Mouse (Mus musculus) forebrain, embryonic 15.5 days (tissue): ENCODE results near the gene Amn. TPM values are rescaled to one million over a fixed set of nuclear protein-coding genes. Genes with fewer than 3 reads are reported as not detected.
A peak's percentile ranks its signal among the peaks of the same experiment; 100 is the strongest.

Experiments
- ATAC-seq: fragments of 200-750 bp; cut with Nextera tagmentation; replicated peaks from 2 replicates; pipeline ENCODE4 v1.8.0; 2017; ENCODE audit warnings: mild to moderate bottlenecking, moderate TSS enrichment, moderate library complexity
- H3K27ac ChIP-seq: fragments of 300-500 bp; sonication (generic); replicated peaks from 2 replicates; pipeline ENCODE4 v1.5.1; 2015; ENCODE audit warnings: mild to moderate bottlenecking, inconsistent platforms
- H3K27me3 ChIP-seq: fragments of 300-500 bp; sonication (generic); 2 replicates; pipeline ENCODE4 v1.6.1; 2015; ENCODE audit warnings: inconsistent platforms
- H3K36me3 ChIP-seq: fragments of 300-500 bp; sonication (generic); 2 replicates; pipeline ENCODE4 v1.6.1; 2015; ENCODE audit warnings: mild to moderate bottlenecking, inconsistent platforms
- H3K4me1 ChIP-seq: fragments of 300-500 bp; sonication (generic); 2 replicates; pipeline ENCODE4 v1.6.1; 2015; ENCODE audit warnings: inconsistent platforms
- H3K4me2 ChIP-seq: fragments of 300-500 bp; sonication (generic); replicated peaks from 2 replicates; pipeline ENCODE4 v1.6.1; 2015; ENCODE audit warnings: mild to moderate bottlenecking, inconsistent platforms
- H3K4me3 ChIP-seq: fragments of 300-500 bp; sonication (generic); 2 replicates; pipeline ENCODE4 v1.5.1; 2015; ENCODE audit warnings: mild to moderate bottlenecking, inconsistent platforms
- H3K9ac ChIP-seq: fragments of 300-500 bp; sonication (generic); replicated peaks from 2 replicates; pipeline ENCODE4 v1.6.1; 2015; ENCODE audit warnings: mild to moderate bottlenecking, inconsistent platforms
- H3K9me3 ChIP-seq: fragments of 300-500 bp; sonication (generic); 2 replicates; pipeline ENCODE4 v1.6.1; 2016; ENCODE audit warnings: inconsistent platforms
- WGBS: fragments of 180-500 bp; shearing (Covaris S2); methylation state at CpG from one replicate; pipeline ENCODE4 v1.1.7; 2015; ENCODE audit warnings: mixed read lengths; 5-methylcytosine and 5-hydroxymethylcytosine counted together
- polyA plus RNA-seq: library from polyadenylated mRNA; unstranded; fragments of >200 nt; fragmentation: Nextera tagmentation; extraction: Ambion mirVana; gene quantifications from 2 replicates; pipeline ENCODE4 v1.2.1, GENCODE M21; 2015

Gene Amn
- polyA plus RNA-seq, 1 experiment from 2014 or later = 5.0 TPM

DNA sequence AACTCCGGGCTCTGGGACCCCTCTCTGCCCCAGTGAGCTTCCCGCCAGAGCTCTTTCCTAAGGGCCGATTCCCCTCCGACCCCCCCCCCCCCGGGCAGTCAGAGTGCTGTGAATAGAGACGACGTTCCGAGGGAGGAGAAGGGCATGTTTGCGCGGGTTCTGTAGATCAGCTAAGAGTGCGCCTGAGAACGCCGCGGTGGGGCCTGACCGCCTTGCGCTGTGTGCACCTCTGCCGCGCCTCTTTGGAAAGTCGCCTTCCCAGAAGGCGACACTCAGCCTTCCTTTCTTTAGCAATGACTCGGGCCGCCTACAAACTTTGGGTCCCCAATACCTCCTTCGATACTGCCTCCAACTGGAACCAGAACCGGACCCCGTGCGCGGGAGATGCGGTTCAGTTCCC is 511 bp downstream of the Amn start:
- no peak for ATAC-seq
- WGBS = 8% methylated on average over 28 of the region's 28 CpGs

DNA sequence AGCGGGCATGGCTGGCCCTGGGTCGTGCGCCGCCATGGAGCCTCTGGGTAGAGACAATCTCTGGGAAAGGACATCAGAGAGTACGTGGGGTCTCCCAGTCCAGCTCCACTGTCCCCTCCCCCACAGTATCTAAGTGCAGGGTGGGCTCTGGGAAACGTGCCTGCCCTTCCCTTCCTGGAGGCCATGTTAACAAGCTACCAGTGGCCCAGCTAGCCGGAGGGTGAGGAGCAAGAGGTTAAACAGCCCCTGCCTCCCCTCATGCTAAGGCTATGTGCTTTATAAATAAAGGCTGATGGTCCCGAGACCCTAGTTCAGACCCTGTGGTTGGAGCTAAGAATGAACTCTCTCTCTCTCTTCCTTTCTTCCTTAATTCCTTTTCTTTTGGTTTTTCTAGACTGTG is 1.1 kb downstream of the Amn start:
- no peak for ATAC-seq
- Histone ChIP-seq H3K27ac (no peak overlapping the region), H3K4me3 (no peak overlapping the region), H3K4me2 (no peak overlapping the region), H3K36me3 (no peaks in the 10 kb centered on the region), H3K27me3 (peaks cover 75% of the 10 kb centered on the region), H3K9ac (no peak overlapping the region), H3K4me1 (peaks cover 20% of the 10 kb centered on the region), H3K9me3 (no peaks in the 10 kb centered on the region)
- WGBS = 23% methylated on average over 8 of the region's 8 CpGs

More for the DNA sequence above, 511 bp downstream of the Amn start:
- Histone ChIP-seq H3K27me3 (peaks cover 69% of the 10 kb centered on the region), H3K4me2 (no peak overlapping the region), H3K9ac (no peak overlapping the region), H3K9me3 (no peaks in the 10 kb centered on the region), H3K4me1 (peaks cover 20% of the 10 kb centered on the region), H3K4me3 (no peak overlapping the region), H3K36me3 (no peaks in the 10 kb centered on the region), H3K27ac (no peak overlapping the region)

DNA sequence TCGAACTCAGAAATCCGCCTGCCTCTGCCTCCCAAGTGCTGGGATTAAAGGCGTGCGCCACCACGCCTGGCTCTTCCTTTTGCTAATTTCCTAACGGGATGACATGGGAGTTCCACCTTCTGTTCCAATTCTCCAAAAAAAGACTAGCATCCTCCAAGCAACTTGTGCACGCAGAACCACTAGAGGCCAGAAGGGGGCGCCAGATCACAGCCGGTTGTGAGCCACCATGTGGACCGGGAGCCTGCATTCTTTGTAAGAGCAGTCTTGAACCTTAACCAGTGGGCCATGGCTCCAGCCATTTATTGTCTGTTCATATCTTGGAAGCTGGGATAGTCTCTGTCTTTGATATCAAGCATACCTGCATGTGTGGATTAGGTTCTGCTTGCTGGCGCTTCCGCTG is 1.5 kb downstream of the Amn start:
- 20% methylated on average over 12 of the region's 12 CpGs for WGBS
- no peak overlapping the region for H3K4me2 ChIP-seq
- H3K9me3 ChIP-seq = no peaks in the 10 kb centered on the region
- H3K27ac ChIP-seq = no peak overlapping the region
- no peak overlapping the region for H3K4me3 ChIP-seq
- peaks cover 20% of the 10 kb centered on the region for H3K4me1 ChIP-seq
- H3K27me3 ChIP-seq = peaks cover 79% of the 10 kb centered on the region
- no peaks in the 10 kb centered on the region for H3K36me3 ChIP-seq
- ATAC-seq = no peak
- H3K9ac ChIP-seq = no peak overlapping the region

DNA sequence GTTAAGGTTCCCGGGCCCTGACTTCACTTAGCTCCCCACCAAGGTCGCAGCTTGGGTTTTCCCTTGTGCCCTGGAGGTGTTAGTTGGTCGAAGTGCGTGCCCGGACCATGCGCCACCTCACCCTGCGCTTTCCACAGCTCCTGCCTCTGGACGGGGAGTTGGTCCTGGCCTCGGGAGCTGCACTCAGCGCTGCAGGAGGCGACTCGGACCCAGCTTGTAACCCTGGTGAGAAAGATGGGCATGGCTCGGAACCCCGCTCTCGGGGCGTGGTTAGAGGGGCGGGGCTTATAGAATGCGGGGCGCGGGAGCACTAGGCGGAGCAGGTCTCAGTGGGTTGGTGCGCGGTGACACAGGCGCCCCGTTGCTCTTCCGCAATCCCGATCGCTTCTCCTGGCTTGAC is 3.1 kb downstream of the Amn start:
- peak; percentile 35; the same call in 1 of the 2 replicates for ATAC-seq
- 4% methylated on average over 28 of the region's 28 CpGs for WGBS

DNA sequence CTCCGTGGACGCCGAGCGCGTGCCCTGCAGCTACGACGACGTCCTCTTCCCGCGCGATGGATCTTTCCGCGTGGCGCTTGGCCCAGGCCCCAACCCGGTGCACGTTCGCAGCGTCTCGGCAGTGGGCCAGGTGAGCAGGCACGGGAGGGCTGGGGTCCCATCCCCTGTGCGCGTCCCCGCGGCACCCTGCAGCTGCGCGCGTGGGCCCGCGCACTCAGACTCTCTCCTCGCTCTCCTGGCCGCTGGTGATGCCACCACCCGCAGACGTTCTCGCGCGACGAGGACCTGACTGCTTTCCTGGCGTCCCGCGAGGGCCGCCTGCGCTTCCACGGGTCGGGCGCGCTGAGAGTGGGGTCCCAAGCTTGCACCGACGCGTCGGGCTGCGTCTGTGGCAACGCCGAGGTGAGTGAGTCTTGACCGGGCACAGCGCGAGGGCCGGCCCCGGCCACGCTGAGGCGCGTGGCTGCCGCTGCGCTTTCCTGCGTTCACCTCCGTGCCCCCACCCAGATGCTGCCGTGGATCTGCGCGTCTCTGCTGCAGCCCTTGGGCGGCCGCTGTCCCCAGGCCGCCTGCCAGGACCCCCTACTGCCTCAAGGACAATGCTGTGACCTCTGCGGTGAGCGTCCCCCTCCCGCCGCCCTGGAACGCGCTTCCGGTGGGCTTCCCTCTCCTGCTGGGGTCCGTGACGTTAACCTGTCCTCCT is 3.7 kb downstream of the Amn start:
- no peaks in the 10 kb centered on the region for H3K36me3 ChIP-seq
- H3K4me1 ChIP-seq = peaks cover 20% of the 10 kb centered on the region
- peak overlapping the region; percentile 48 for H3K4me3 ChIP-seq
- H3K9ac ChIP-seq = peak overlapping the region; percentile 43
- no peak overlapping the region for H3K27ac ChIP-seq
- 2% methylated on average over 80 of the region's 80 CpGs for WGBS
- ATAC-seq = no peak; the same call in 1 of the 2 replicates
- H3K4me2 ChIP-seq = peak overlapping the region; percentile 70
- no peaks in the 10 kb centered on the region for H3K9me3 ChIP-seq
- peaks cover 81% of the 10 kb centered on the region for H3K27me3 ChIP-seq

More for the DNA sequence above, 3.1 kb downstream of the Amn start:
- peak overlapping the region; percentile 43 for H3K9ac ChIP-seq
- peaks cover 20% of the 10 kb centered on the region for H3K4me1 ChIP-seq
- peak overlapping the region; percentile 48 for H3K4me3 ChIP-seq
- peaks cover 82% of the 10 kb centered on the region for H3K27me3 ChIP-seq
- no peaks in the 10 kb centered on the region for H3K36me3 ChIP-seq
- H3K9me3 ChIP-seq = no peaks in the 10 kb centered on the region
- peak overlapping the region; percentile 70 for H3K4me2 ChIP-seq
- H3K27ac ChIP-seq = no peak overlapping the region

DNA sequence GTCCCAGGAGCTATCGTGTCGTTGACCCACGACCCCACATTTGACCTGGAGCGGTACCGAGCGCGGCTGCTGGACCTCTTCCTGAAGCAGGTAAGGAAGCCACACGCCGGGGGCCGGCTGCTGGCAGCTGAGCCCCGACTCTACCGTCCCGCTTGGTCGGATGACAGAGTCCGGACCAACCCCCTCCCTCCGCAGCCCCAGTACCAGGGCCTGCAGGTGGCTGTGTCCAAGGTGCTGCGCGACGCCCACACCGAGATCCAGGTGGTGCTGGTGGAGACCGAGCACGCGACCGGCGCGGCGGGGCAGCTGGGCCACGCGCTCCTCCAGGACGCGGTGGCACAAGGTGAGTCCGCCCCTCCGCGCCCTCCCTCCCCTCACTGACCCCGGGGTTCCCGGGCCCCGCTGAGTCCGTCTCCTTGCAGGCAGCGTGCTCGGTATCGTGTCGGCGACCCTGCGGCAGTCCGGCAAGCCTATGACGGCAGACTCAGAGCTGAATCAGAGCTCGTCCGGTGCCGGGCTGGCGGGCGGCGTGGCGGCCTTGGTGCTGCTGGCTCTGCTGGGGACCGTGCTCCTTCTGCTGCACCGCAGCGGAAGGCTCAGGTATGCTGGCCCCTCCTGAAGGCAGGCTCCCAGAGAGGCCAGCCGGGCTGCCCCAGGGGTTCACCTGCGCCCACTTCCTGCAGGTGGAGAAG is 4.4 kb downstream of the Amn start:
- WGBS = 2% methylated on average over 58 of the region's 58 CpGs
- Histone ChIP-seq H3K9ac (peak overlapping the region; percentile 43), H3K27ac (no peak overlapping the region), H3K9me3 (no peaks in the 10 kb centered on the region), H3K4me1 (peaks cover 20% of the 10 kb centered on the region), H3K4me3 (peak overlapping the region; percentile 48), H3K27me3 (peaks cover 74% of the 10 kb centered on the region), H3K36me3 (no peaks in the 10 kb centered on the region), H3K4me2 (peak overlapping the region; percentile 70)
- no peak for ATAC-seq

DNA sequence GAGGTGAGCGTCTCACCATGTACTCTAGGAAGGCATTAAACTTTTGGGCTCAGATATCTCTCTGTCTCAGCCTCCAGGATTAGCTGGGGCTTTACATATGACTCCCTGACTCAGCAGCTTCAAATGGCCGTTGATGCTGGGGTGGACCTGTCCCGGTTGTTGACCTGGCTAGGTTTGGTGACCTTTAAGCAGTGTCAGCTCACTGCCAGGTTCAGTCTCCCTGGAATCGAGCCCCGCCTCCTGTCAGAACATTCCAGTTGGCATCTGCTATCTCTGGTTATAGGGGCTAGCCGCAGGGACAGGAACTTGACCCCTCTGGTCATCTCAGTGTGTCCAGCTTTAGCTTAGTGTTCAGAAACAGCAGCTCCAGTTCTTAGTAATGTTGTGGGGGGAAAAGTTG is 5.5 kb downstream of the Amn start:
- H3K27ac ChIP-seq = no peak overlapping the region
- no peaks in the 10 kb centered on the region for H3K9me3 ChIP-seq
- WGBS = 65% methylated on average over 6 of the region's 6 CpGs
- no peak overlapping the region for H3K4me2 ChIP-seq
- H3K27me3 ChIP-seq = peaks cover 63% of the 10 kb centered on the region
- H3K4me3 ChIP-seq = no peak overlapping the region
- peaks cover 20% of the 10 kb centered on the region for H3K4me1 ChIP-seq
- no peak for ATAC-seq
- no peaks in the 10 kb centered on the region for H3K36me3 ChIP-seq
- H3K9ac ChIP-seq = no peak overlapping the region

DNA sequence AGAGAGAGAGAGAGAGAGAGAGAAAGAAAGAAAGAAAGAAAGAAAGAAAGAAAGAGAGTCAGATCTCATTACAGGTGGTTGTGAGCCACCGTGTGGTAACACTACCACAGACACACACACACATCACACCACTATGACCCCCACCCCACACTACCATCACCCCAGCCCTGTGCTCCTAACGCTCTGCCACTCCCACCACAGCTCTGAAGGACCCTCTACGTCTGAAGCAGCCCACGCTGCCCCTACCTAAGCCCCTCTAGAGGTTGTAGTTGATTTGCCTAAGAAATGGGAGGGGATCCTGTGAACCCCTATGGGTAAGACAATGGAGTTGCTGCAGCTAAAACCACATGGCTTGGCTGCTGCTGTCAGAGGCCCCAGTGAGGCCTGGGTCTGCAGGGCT is 12.7 kb downstream of the Amn start:
- H3K9me3 ChIP-seq = no peaks in the 10 kb centered on the region
- no peak overlapping the region for H3K9ac ChIP-seq
- ATAC-seq = no peak
- no peaks in the 10 kb centered on the region for H3K27me3 ChIP-seq
- 68% methylated on average over 4 of the region's 4 CpGs for WGBS
- no peaks in the 10 kb centered on the region for H3K36me3 ChIP-seq
- no peak overlapping the region for H3K27ac ChIP-seq
- no peak overlapping the region for H3K4me3 ChIP-seq
- no peak overlapping the region for H3K4me2 ChIP-seq
- H3K4me1 ChIP-seq = 0 out of 2 replicates have a peak, but pooled peaks cover 4% of the 10 kb centered on the region

DNA sequence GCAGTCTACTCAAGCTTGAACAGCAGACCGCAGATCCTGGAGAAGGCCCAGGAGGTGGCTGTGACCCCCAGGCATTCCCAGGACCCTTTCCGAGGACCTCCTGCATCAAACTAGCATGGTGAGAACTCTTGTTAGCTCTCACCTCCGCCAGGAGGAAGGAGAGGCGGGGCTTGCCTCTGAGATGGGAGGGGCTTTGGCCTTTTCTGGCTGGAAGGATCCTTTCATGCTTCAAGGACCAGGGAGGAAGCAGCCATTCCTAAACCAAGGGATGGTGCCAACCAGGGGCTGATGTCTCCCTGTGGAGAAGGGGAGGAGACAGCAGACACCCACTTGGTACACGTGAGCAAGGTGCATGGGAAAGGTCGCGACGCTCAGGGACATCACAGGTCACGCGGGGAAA is 13.6 kb downstream of the Amn start:
- H3K9ac ChIP-seq = no peak overlapping the region

DNA sequence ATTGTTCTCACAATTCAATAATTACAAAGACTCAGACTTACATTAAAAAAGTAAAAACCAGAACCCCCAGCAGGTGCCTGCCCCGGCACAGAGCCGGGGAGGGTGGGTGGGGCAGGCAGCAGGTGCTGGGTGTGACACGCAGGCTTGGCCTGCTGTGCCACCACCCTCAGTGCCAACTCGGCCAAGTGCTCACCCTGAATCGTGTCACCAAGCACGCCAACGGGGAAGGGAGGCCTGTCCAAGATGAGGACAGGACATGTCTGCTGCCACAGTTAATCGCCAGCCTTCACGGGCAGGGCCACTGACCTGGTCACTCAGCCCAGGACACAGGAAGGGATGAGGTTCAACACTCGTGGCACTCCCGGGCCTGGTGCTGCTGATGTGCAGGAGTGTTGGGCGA is 22.1 kb downstream of the Amn start:
- no peak for ATAC-seq
- 94% methylated on average over 12 of the region's 12 CpGs for WGBS
- no peaks in the 10 kb centered on the region for H3K27me3 ChIP-seq
- no peak overlapping the region for H3K9ac ChIP-seq
- H3K4me2 ChIP-seq = no peak overlapping the region
- H3K4me3 ChIP-seq = no peak overlapping the region
- H3K4me1 ChIP-seq = no peaks in the 10 kb centered on the region
- peaks cover 68% of the 10 kb centered on the region for H3K36me3 ChIP-seq
- H3K9me3 ChIP-seq = no peaks in the 10 kb centered on the region
- H3K27ac ChIP-seq = no peak overlapping the region

More for the DNA sequence above, 13.6 kb downstream of the Amn start:
- Histone ChIP-seq H3K4me2 (0 out of 2 replicates have a peak overlapping the region, but pooled peaks have one; percentile 1), H3K36me3 (no peaks in the 10 kb centered on the region), H3K27ac (no peak overlapping the region), H3K4me1 (0 out of 2 replicates have a peak, but pooled peaks cover 4% of the 10 kb centered on the region), H3K27me3 (no peaks in the 10 kb centered on the region), H3K4me3 (no peak overlapping the region), H3K9me3 (no peaks in the 10 kb centered on the region)
- WGBS = 22% methylated on average over 10 of the region's 10 CpGs
- no peak for ATAC-seq

DNA sequence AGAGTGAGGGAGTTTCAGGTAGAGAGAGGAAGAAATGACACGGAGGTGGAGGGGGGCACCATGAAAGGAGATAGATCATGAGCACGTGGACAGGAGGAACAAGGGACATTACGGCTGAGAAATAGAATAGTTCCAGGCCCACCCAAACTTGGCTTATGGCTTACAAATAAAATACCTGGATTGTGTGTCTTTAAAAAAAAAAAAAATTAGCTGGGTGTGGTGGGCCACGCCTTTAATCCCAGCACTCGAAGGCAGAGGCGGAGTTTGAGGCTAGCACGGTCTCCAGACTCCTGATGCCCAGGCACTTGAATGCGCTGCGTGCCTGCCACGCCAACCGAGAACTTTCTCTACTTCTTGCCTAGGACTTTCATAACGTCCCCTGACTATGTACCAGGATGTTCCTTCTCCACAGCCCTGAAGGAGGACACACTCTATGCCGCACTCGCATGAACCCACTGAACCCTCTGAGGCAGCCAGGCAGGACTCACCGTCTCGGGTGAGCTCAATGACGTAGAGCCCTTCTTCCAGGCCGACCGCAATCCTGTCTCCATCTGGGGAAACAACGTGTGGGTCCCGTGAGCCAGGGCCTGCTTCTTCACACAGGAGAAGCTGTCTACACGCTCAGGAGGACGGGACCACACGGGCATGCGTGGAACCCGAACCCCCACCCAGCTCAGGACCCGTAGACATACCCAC is 30.6 kb downstream of the Amn start:
- no peaks in the 10 kb centered on the region for H3K4me1 ChIP-seq
- no peaks in the 10 kb centered on the region for H3K27me3 ChIP-seq
- peaks cover 90% of the 10 kb centered on the region for H3K36me3 ChIP-seq
- 95% methylated on average over 27 of the region's 27 CpGs for WGBS
- H3K9me3 ChIP-seq = no peaks in the 10 kb centered on the region
- no peak overlapping the region for H3K4me2 ChIP-seq
- no peak overlapping the region for H3K4me3 ChIP-seq
- H3K27ac ChIP-seq = no peak overlapping the region
- ATAC-seq = no peak
- H3K9ac ChIP-seq = no peak overlapping the region

DNA sequence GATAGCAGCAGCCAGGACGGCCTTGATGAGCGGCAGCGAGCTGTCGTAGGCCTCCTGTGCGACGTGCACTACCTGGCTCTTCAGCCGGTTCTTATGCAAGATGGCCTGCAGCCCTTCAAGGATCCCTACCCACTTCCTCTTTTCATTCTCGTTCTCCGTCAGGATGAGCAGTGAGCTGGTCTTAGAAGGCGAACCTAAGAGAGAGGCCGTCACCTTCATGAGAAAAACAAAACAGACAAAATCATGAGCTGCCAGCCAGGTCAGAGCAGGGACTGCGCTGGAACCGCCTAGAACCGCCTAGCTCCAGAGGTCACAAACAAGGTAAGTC is 31.1 kb downstream of the Amn start:
- 96% methylated on average over 14 of the region's 14 CpGs for WGBS
- no peak overlapping the region for H3K27ac ChIP-seq
- H3K4me3 ChIP-seq = no peak overlapping the region
- H3K4me2 ChIP-seq = no peak overlapping the region
- no peaks in the 10 kb centered on the region for H3K9me3 ChIP-seq
- peaks cover 90% of the 10 kb centered on the region for H3K36me3 ChIP-seq
- H3K9ac ChIP-seq = no peak overlapping the region
- H3K4me1 ChIP-seq = no peaks in the 10 kb centered on the region
- no peaks in the 10 kb centered on the region for H3K27me3 ChIP-seq
- no peak for ATAC-seq
